Mouse (Mus musculus) hindbrain, embryonic 14.5 days (tissue): ENCODE data around the gene Ube2i. TPM values are rescaled to one million over a fixed set of nuclear protein-coding genes. Genes with fewer than 3 reads are reported as not detected.
"Not testable (repeated sequence)": the region's sequence is repeated elsewhere in the genome, so short reads cannot be mapped to it uniquely, and the experiment has no call there.

Experiments
- ATAC-seq: fragments of 200-750 bp; cut with Nextera tagmentation; 2 replicates; pipeline ENCODE4 v1.8.0; 2017; ENCODE audit warnings: moderate number of reproducible peaks, mild to moderate bottlenecking, moderate TSS enrichment, moderate library complexity; ENCODE audit not compliant: low FRiP score
- DNase-seq: peaks from one replicate; pipeline ENCODE4 v3.0.0-alpha.2; 2015; ENCODE audit warnings: low spot score
- H3K27ac ChIP-seq: fragments of 300-500 bp; sonication (generic); 2 replicates; pipeline ENCODE4 v1.5.1; 2014; ENCODE audit warnings: mild to moderate bottlenecking, moderate library complexity
- H3K27me3 ChIP-seq: fragments of 300-500 bp; sonication (generic); 2 replicates; pipeline ENCODE4 v1.6.1; 2014; ENCODE audit warnings: mild to moderate bottlenecking, low read length, mixed read lengths; ENCODE audit not compliant: control insufficient read depth, insufficient read depth
- H3K36me3 ChIP-seq: fragments of 300-500 bp; sonication (generic); replicated peaks from 2 replicates; pipeline ENCODE4 v1.6.1; 2014; ENCODE audit not compliant: control insufficient read depth, insufficient read depth
- H3K4me1 ChIP-seq: fragments of 300-500 bp; sonication (generic); replicated peaks from 2 replicates; pipeline ENCODE4 v1.6.1; 2014; ENCODE audit warnings: antibody characterized with exemption, low read length, mixed read lengths; ENCODE audit not compliant: control insufficient read depth, insufficient read depth
- H3K4me2 ChIP-seq: fragments of 300-500 bp; sonication (generic); replicated peaks from 2 replicates; pipeline ENCODE4 v1.6.1; 2014; ENCODE audit warnings: mild to moderate bottlenecking, moderate library complexity
- H3K4me3 ChIP-seq: fragments of 300-500 bp; sonication (generic); replicated peaks from 2 replicates; pipeline ENCODE4 v1.5.1; 2014; ENCODE audit warnings: mild to moderate bottlenecking, low read length
- H3K9ac ChIP-seq: fragments of 300-500 bp; sonication (generic); 2 replicates; pipeline ENCODE4 v1.6.1; 2014
- H3K9me3 ChIP-seq: fragments of 300-500 bp; sonication (generic); 2 replicates; pipeline ENCODE4 v1.6.1; 2016; ENCODE audit warnings: low read length; ENCODE audit not compliant: control insufficient read depth
- WGBS: fragments of 180-500 bp; shearing (Covaris S2); extraction: QIAGEN DNeasy Blood & Tissue Kit; methylation state at CpG from one replicate; pipeline ENCODE4 v1.1.7; 2014; 5-methylcytosine and 5-hydroxymethylcytosine counted together
- polyA plus RNA-seq: library from polyadenylated mRNA; unstranded; fragments of >200 nt; fragmentation: Nextera tagmentation; extraction: Ambion mirVana; gene quantifications from 2 replicates; pipeline ENCODE4 v1.2.1, GENCODE M21; 2014

Ube2i gene
- polyA plus RNA-seq, 1 experiment from 2014 or later: 430 TPM

DNA sequence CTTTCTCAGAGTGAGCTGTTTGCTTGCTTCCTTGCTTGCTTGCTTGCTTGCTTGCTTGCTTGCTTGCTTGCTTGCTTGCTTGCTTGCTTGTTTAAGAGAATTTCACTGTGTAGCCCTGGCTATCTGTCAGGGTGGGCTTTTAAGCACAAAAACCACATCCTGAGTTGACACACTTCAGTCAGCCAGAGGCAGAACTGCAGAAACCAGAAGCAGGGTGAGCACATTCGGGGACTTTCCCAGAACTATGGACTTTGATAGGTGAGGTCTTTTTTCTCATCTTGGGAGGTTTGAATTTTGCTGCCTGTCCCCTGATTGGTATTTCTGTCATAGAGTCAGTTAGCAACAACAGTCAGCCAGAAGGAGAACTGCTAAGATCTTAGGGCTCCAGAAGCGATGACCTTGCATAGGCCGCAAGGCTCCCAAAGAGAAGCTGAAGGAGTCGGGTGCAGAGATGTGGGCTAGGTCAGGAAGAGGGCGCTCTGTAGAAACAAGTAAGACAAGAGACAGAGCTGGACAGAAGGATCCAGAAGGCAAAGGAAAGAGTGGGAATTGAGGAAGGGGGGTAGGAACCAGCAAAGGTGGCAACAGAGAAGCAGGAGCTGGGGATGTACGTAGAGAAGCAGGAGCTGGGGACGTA is 49.7 kb downstream of the Ube2i start:
- WGBS: 90% methylated on average over 7 of the region's 7 CpGs
- H3K36me3 ChIP-seq: peaks cover 24% of the 10 kb centered on the region
- ATAC-seq (no peak), DNase-seq (no peak)
- H3K9me3 ChIP-seq: no peaks in the 10 kb centered on the region
- no peak overlapping the region for H3K4me3 ChIP-seq
- no peak overlapping the region for H3K9ac ChIP-seq
- H3K27ac ChIP-seq: no peak overlapping the region
- H3K27me3 ChIP-seq: no peaks in the 10 kb centered on the region
- H3K4me1 ChIP-seq: 0 out of 2 replicates have a peak, but pooled peaks cover 7% of the 10 kb centered on the region
- H3K4me2 ChIP-seq: no peak overlapping the region

DNA sequence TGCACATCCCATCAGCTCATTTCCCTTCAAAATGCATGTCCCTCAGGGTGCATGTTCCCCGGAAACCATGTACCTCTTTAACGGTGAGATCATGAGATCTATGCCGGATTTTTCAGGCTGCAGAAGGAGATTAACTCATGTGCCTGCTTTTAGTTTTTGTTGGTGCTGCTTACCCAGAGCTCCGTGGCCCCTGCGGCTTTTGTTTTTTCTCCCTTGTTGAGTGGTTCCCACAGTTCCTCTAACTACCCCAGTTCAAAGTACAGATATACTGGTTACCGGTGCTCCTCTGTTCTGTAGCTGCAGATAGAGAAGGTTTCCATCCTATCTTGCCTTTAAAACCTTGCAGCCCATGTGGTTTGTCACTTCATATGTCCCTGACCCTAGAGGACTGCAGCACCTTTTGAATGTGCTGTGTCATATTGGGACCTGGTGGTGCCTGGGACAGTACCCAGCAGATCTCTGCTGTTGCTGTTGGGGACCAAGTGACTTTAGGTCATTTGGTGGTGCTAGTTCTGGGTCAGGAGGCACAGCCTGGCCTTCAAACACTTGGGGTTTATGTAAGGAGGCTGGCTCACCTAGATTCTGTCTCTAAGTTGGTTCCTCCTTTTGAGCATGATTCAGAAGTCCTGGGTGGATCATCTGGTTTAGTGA is 51.3 kb downstream of the Ube2i start:
- Histone ChIP-seq H3K9me3 (no peaks in the 10 kb centered on the region), H3K9ac (no peak overlapping the region), H3K36me3 (peaks cover 34% of the 10 kb centered on the region), H3K4me2 (peak overlapping the region; percentile 65), H3K27ac (no peak overlapping the region), H3K27me3 (no peaks in the 10 kb centered on the region), H3K4me3 (peak overlapping the region; percentile 37; the same call in 1 of the 2 replicates), H3K4me1 (0 out of 2 replicates have a peak, but pooled peaks cover 7% of the 10 kb centered on the region)
- ATAC-seq (no peak), DNase-seq (no peak)
- 45% methylated on average over 6 of the region's 6 CpGs for WGBS

GRCm38 (mm10) chr17:25222504-25222940 is 51.9 kb downstream of the Ube2i start:
- not testable (repeated sequence) for DNase-seq, H3K4me1 ChIP-seq, H3K9ac ChIP-seq, H3K27me3 ChIP-seq, H3K9me3 ChIP-seq, H3K27ac ChIP-seq
- Histone ChIP-seq H3K4me3 (peak overlapping the region; percentile 37), H3K4me2 (peak overlapping the region; percentile 65), H3K36me3 (peaks cover 39% of the 10 kb centered on the region)
- ATAC-seq: peak; percentile 89
- 18% methylated on average over 13 of the region's 28 CpGs for WGBS

DNA sequence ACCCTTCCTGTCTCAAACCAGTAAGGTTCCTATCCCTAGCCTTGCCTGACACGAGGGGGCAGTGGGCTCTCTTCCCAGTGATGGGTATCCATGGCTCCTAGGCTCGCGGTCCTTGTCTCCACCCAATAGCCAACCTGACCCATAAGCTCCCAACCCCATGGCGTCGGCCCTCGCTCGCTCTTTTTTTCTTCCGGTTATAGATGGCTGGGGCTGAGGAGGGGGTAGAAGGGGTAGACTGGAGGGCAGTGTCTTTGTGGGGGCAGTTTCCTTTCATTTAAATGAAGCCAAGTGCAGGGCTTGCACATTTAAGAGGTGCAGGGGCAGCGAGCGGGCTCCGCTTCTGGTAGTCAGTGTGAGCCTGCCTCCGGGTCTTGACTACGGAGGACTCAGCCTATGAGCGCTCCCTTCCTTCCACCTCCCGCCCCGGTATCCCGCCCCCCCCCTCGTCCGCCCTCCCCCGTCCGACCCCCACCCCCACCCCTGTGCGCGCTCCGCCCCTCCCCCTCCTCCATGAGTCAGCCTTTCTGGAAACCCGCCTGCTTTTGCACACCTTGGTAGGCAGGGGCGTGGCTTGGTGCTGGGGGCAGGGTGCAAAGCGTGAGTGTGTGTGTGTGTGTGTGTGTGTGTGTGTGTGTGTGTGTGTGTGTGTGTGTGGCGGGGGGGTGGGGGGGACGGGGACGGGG is 52.5 kb downstream of the Ube2i start:
- H3K4me2 ChIP-seq: peak overlapping the region; percentile 65
- H3K27me3 ChIP-seq: no peaks in the 10 kb centered on the region
- DNase-seq: peak; percentile 46
- H3K9me3 ChIP-seq: no peaks in the 10 kb centered on the region
- H3K36me3 ChIP-seq: peaks cover 43% of the 10 kb centered on the region
- peak overlapping the region; percentile 37 for H3K4me3 ChIP-seq
- peak overlapping the region; percentile 71 for H3K27ac ChIP-seq
- WGBS: 0% methylated on average over 16 of the region's 30 CpGs
- peak; percentile 82 for ATAC-seq
- H3K9ac ChIP-seq: peak overlapping the region; percentile 61
- H3K4me1 ChIP-seq: 0 out of 2 replicates have a peak, but pooled peaks cover 7% of the 10 kb centered on the region

DNA sequence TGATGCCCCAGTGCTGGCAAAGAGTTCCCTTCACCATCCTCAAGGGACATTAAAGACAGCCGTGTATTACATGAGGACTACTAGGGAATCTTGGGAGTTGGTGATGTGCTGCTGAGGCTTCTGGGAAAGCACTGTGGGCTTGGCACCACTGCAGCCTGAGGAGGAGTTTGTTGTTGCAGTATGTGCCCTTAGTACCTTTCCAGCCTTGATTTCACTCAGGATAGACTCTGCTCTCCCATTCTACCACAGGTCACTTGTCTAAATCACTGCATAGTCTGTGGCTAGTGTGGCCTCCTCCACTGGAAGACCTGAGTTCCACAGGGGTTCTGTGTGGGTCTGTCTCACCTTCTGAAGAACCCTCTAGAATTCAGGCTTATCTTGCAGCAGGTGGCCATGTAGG is 53.7 kb downstream of the Ube2i start:
- H3K27ac ChIP-seq: no peak overlapping the region

DNA sequence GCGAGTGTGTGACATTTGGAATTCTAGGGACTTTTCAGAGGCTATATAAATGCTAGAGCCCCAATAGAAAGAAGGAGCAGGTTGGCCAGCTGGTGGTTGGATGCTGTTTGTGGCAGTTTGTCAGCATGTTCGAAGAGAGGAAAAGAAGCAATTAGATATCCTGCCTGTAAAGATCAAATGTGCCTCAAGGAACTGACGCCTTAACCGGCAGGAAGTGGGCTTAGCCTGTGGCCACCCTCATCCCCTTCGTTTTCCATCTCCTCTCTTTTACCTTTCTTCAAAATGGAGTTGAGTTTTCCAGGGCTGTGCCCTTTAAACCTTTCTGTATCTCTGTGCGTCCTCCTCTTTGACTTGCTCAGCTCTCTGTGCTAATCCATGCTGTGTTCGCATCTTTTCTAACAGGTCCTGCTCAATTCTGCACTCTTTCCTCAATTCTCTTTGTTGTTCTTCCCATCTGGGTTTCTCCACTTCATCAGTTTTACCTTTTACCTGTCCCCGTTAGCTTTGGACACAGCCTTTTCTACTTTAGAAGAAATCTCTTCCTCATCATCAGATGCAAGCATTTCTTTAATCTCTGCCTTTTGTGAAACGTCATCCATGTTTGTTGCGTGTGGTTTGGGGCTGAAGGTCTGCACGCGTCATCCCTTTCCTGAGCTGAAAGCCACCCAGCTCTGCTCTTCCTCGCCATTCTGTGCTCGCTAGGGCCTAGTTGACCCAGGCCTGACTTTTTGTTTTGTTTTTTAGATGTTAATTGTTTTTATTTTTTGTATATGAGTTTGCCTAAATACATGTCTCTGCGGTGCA is 54.7 kb downstream of the Ube2i start:
- H3K27ac ChIP-seq: no peak overlapping the region
- H3K4me1 ChIP-seq: 0 out of 2 replicates have a peak, but pooled peaks cover 7% of the 10 kb centered on the region
- no peaks in the 10 kb centered on the region for H3K27me3 ChIP-seq
- no peak overlapping the region for H3K4me3 ChIP-seq
- WGBS: 96% methylated on average over 15 of the region's 15 CpGs
- H3K36me3 ChIP-seq: peaks cover 49% of the 10 kb centered on the region
- no peaks in the 10 kb centered on the region for H3K9me3 ChIP-seq
- ATAC-seq: no peak
- no peak overlapping the region for H3K4me2 ChIP-seq
- H3K9ac ChIP-seq: no peak overlapping the region
- no peak for DNase-seq

More for the DNA sequence above, 53.7 kb downstream of the Ube2i start:
- Histone ChIP-seq H3K27me3 (no peaks in the 10 kb centered on the region), H3K4me3 (no peak overlapping the region), H3K4me2 (no peak overlapping the region), H3K9ac (no peak overlapping the region), H3K9me3 (no peaks in the 10 kb centered on the region), H3K36me3 (peaks cover 41% of the 10 kb centered on the region), H3K4me1 (0 out of 2 replicates have a peak, but pooled peaks cover 7% of the 10 kb centered on the region)
- no peak for DNase-seq
- ATAC-seq: no peak
- WGBS: 88% methylated on average over 1 of the region's 1 CpGs

GRCm38 (mm10) chr17:25218967-25219366 is 55.5 kb downstream of the Ube2i start:
- DNase-seq (no peak), ATAC-seq (no peak)
- Histone ChIP-seq H3K9ac (no peak overlapping the region), H3K27me3 (no peaks in the 10 kb centered on the region), H3K27ac (no peak overlapping the region), H3K4me3 (no peak overlapping the region), H3K4me1 (0 out of 2 replicates have a peak, but pooled peaks cover 7% of the 10 kb centered on the region), H3K9me3 (no peaks in the 10 kb centered on the region), H3K4me2 (no peak overlapping the region), H3K36me3 (peaks cover 56% of the 10 kb centered on the region)
- 92% methylated on average over 9 of the region's 9 CpGs for WGBS

DNA sequence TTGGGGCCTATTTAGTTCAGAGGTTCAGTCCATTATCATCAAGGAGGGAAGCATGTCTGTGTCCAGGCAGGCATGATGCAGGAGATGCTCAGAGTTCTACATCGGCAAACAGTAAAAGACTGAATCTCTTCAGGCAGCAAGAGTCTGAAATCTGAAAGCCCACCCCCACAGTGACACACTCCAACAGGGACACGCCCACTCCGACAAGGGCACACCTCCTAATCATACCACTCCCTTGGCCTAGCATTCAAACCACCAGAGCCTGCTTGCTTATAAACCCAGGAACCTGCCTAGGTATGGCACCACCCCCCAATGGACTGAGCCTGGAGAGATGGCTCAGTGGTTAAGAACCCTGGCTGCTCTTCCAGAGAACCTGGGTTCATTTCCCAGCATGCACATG is 59.0 kb downstream of the Ube2i start:
- no peaks in the 10 kb centered on the region for H3K4me1 ChIP-seq
- H3K9me3 ChIP-seq: no peaks in the 10 kb centered on the region
- no peak overlapping the region for H3K4me2 ChIP-seq
- no peak overlapping the region for H3K27ac ChIP-seq
- no peak overlapping the region for H3K9ac ChIP-seq
- no peak overlapping the region for H3K4me3 ChIP-seq
- no peak for ATAC-seq
- H3K27me3 ChIP-seq: no peaks in the 10 kb centered on the region
- peaks cover 90% of the 10 kb centered on the region for H3K36me3 ChIP-seq
- no peak for DNase-seq
- 89% methylated on average over 3 of the region's 3 CpGs for WGBS
